Mouse (Mus musculus) erythroblast, embryonic 14.5 days (primary cell): ENCODE results near the gene Fignl2.

ENCODE experiments used
- GATA1 ChIP-seq: IDR thresholded peaks from 2 replicates; pipeline ENCODE4 v1.6.1; 2012; ENCODE audit warnings: low read length, inconsistent platforms, mixed read lengths
- TAL1 ChIP-seq: IDR thresholded peaks from 3 replicates; pipeline ENCODE4 v1.6.1; 2012; ENCODE audit warnings: low read length, inconsistent platforms, mixed read lengths

DNA sequence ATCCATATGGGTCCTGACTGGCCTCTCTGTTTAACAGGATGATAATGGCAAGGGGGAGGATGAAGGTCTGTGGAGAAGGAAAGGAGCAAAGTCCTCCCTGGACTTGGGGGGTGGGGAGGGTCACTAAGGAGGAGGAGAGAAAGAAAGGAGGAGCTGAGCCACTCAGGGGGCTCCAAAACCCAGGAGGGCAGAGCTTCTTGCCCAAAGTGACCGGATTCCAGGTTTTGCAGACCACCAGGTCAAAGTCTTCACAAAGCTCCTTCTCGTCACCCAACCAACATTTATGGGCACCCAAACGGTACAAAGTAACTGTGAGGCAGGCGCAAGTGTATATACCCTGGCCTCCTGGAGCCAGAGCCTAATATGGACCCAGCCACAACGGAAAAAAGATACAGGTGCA is 2.7 kb downstream of the Fignl2 start:
- no peak for TF ChIP-seq GATA1
- TF ChIP-seq TAL1: no peak
